Mouse (Mus musculus): ENCODE results near the gene Per1.

DNA sequence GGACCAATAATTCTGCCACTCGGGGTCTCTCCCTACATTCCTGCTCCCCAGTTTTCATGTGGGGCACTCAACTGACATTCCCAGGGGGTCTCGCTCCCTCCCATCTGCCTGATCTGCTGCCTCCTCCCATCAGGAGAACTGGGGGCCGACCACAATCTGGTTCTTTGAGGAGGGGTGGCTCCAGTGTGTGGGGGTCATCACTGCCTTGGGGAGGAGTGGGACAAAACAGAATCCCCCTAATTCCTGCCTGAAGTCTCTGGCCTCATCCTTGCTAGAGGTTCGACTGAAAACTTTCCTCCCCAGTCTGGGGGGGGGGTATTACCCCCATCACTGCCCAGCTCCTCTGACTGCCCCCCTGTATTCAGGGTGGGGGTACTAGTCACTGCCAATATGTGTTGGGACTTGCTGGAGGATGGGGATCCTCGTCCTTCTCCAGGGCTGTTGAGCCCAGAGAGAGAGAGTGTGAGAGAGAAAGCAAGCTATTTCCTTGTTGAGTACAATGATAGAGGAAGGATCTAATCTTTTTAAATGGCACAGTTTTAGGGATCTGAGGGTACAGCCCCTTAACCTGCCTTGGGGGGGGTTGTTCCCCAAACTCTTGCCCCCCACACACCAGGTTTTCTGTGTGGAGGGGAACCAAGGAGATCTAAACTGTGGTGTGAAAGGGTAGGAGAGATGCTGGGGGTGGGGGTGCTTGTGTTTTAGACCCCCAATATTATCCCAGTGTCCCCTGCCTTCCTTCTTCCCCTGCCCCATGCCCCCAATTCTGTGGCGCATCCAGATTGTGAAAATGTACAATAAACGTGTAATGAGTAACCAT is 3.2 kb upstream of the Per1 start:
- TF ChIP-seq CTCF (IDR thresholded peaks at IDR 0.05; ENCODE audit: extremely low read depth, insufficient read length, insufficient replicate concordance, low read depth, low read length) (no peak), POLR2A (IDR thresholded peaks at IDR 0.05; ENCODE audit: low read depth, low read length) (no peak)

Data from small intestine, adult 2 months (tissue).